Mouse (Mus musculus) induced T-regulatory cell, adult 2 months (primary cell): ENCODE results near the gene Psip1.
A peak's percentile ranks its signal among the peaks of the same experiment; 100 is the strongest.

ENCODE experiments used
- DNase-seq: peaks from one replicate; pipeline ENCODE4 v3.0.0-alpha.2; 2012; ENCODE audit warnings: low read depth

Gene Psip1

DNA sequence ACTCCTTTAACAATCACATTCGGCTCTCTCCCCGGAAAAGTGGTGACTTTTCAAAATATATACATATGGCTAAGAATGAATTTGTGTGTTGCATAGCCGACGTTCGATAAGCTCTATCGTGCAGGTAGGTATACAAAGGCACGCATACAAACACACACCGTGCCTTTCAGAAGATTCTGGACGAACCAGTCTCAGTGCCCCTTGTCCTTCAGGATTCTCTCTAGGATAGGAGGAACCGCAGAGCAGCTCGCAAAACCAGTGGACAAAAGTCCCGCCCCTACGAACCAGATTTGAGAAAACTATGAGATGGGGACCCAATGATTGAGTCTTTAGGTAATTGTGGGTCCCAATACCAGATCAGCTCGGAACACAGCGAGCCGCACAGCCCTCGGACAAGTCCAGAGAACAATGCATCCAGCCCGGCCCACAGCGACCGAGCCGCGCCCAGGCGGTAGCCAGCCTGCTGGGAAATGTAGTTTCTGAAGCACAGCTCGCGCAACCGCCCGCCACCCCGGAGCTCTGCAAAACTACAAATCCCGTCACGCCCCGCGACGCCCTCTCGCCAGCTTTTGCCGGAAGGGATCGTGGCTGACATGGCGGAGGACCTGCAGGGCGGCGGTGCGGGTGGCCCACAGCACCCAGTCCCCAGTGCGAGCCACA, 69.0 kb downstream of the Psip1 start, which contains the start of gene Snapc3:
TSS of gene Snapc3 (plus strand) at position 565 of the 660 bp plus-strand sequence.
- peak; percentile 96 for DNase-seq

DNA sequence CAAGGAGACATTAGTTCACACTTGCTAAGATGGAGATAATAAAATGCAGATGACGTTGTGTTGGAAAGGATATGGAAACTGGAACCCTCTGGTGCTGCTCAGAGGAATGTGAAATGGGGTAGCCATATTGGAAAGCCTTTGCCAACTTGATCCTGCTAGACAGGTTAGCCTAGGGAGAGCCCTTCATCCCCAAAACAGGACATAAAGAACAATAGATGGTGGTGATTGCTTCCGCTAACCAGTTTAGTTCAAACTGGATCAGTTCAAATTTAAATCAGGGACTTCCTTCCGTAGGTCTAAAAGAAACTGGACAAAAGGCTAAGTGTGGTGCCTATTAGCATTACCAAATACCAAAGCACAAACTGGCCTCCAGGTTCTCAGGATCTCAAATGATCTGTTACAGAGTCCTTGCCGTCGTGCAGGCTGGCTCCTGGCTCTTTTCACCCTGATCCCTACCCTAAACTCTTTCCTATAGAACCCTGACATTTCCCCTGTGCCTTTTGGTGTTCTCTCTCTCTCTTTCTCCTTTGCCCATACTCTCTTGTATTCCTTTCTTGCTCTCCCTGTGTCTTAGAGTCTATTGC, 71.9 kb downstream of the Psip1 start:
- no peak for DNase-seq

DNA sequence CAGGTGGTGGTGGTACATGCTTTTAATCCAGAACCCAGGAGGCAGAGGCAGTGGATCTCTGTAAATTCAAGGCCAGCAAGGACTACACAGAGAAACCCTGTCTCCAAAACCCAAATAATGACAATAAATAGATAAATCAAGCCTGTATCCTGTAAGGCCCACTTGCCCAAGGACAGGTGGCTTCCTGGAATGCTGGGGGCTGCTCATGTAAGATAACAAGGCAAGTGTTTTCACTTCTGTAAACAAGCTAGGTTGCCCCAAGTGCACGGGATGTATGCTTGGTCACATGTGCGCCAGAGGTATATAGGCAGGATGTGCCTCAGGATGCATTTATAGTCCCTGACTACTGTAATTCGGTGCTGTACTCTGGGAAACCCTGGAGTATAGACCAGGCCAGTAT, 74.2 kb downstream of the Psip1 start:
- no peak for DNase-seq

DNA sequence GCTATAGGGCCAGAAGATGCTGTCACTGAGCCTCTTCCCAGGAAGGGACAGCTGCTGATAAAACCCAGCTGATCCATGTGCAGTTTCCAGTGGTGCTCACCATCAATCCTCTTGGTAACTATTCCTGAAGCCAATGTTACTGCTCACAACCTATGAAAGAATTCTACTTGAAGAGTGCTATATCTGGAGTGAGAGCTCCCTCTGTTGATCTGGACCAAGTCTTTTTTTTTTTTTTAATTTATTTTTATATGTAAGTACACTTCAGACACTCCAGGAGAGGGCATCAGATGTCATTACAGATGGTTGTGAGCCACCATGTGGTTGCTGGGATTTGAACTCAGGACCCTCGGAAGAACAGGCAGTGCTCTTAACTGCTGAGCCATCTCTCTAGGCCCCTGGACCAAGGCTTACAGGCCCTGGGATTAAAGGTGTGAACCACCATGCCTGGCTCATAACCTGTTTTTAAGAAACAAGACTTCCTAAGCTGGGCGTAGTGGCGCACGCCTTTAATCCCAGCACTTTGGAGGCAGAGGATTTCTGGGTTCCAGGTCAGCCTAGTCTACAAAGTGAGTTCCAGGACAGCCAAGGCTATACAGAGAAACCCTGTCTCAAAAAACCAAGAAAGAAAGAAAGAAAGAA, 76.3 kb downstream of the Psip1 start:
- DNase-seq = peak; percentile 59

DNA sequence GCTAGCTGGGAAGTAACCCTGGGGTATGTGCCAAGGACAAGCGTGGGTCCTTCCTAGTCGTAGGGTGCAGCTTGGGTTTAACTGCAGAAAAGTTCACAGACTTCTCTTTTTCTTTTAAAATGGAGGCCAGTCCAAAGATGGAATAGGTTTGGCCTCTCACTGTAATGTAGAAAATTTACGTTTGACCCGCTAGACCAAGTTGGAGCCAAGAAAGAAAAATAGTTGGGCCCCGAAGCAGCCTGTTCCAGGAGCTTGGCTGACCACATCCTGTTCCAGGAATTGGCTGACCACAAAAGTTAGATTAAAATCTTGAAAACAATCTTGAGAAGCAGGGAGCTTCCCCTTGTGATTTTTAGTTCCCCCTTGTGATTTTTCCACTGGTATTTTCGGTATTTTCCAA, 78.6 kb downstream of the Psip1 start:
- peak; percentile 33 for DNase-seq
